Mouse (Mus musculus) frontal cortex, postnatal 10 days (tissue): ENCODE data around the gene Mif4gd.
A peak's percentile ranks its signal among the peaks of the same experiment; 100 is the strongest.
"Not testable (repeated sequence)": the region's sequence is repeated elsewhere in the genome, so short reads cannot be mapped to it uniquely, and the experiment has no call there.

ENCODE experiments used
- DNase-seq, 2 experiments: peaks; one replicate each; pipeline ENCODE4 v3.0.0; 2022; ENCODE audit warnings: low spot score in 2 of 2, mixed read lengths in 1 of 2

The Mif4gd gene

GRCm38 (mm10) chr11:115612410-115613137 lies at the start of gene Mif4gd:
Gene Mif4gd, minus strand, starts transcription at chr11:115612969.
- peak; percentile 72 to 80 for DNase-seq

- no peak for DNase-seq
Measured at GRCm38 (mm10) chr11:115660376-115660775, 47.6 kb upstream of the Mif4gd start.

GRCm38 (mm10) chr11:115658521-115658920 lies 45.8 kb upstream of the Mif4gd start:
- no peak for DNase-seq

- no peak for DNase-seq
Measured at GRCm38 (mm10) chr11:115654128-115654527, 41.4 kb upstream of the Mif4gd start.

- DNase-seq = no peak
Measured at GRCm38 (mm10) chr11:115653194-115653593, 40.4 kb upstream of the Mif4gd start.

GRCm38 (mm10) chr11:115651680-115652079 lies 38.9 kb upstream of the Mif4gd start:
- DNase-seq = no peak

GRCm38 (mm10) chr11:115649706-115650105 lies 36.9 kb upstream of the Mif4gd start:
- no peak for DNase-seq

- DNase-seq = no peak
Measured at GRCm38 (mm10) chr11:115647459-115647858, 34.7 kb upstream of the Mif4gd start.

GRCm38 (mm10) chr11:115646439-115646838 lies 33.7 kb upstream of the Mif4gd start:
- no peak for DNase-seq

- not testable (repeated sequence) for DNase-seq
Measured at GRCm38 (mm10) chr11:115645498-115645897, 32.7 kb upstream of the Mif4gd start.

- DNase-seq = no peak
Measured at GRCm38 (mm10) chr11:115644308-115644707, 31.5 kb upstream of the Mif4gd start.

- DNase-seq = no peak
Measured at GRCm38 (mm10) chr11:115643265-115643664, 30.5 kb upstream of the Mif4gd start.

GRCm38 (mm10) chr11:115642705-115643104 lies 29.9 kb upstream of the Mif4gd start:
- DNase-seq = no peak

GRCm38 (mm10) chr11:115641664-115642036 lies 28.9 kb upstream of the Mif4gd start:
- no peak for DNase-seq

GRCm38 (mm10) chr11:115640978-115641663 lies 28.4 kb upstream of the Mif4gd start:
- no peak for DNase-seq

GRCm38 (mm10) chr11:115640311-115640828 lies 27.6 kb upstream of the Mif4gd start:
- DNase-seq = no peak

GRCm38 (mm10) chr11:115639540-115639939 lies 26.8 kb upstream of the Mif4gd start:
- no peak for DNase-seq

- DNase-seq = no peak
Measured at GRCm38 (mm10) chr11:115638498-115639409, 26.0 kb upstream of the Mif4gd start.

GRCm38 (mm10) chr11:115636960-115637359 lies 24.2 kb upstream of the Mif4gd start:
- DNase-seq = no peak

- no peak for DNase-seq
Measured at GRCm38 (mm10) chr11:115635484-115635883, 22.7 kb upstream of the Mif4gd start.

- DNase-seq = no peak
Measured at GRCm38 (mm10) chr11:115635041-115635440, 22.3 kb upstream of the Mif4gd start.

GRCm38 (mm10) chr11:115634109-115634508 lies 21.3 kb upstream of the Mif4gd start:
- DNase-seq = no peak
